Mouse (Mus musculus): ENCODE results near the gene Sgms1. TPM values are rescaled to one million over a fixed set of nuclear protein-coding genes. Genes with fewer than 3 reads are reported as not detected.

The Sgms1 gene
- polyA plus RNA-seq, 1 experiment from 2014 or later = 13.8 TPM

GRCm38 (mm10) chr19:32227175-32227574 is 162.3 kb downstream of the Sgms1 start:
- Histone ChIP-seq H3K4me1 (ENCODE audit: control insufficient read depth, insufficient read depth, low read length) (no peaks in the 10 kb centered on the region), H3K4me3 (replicated peaks; ENCODE audit: low read depth, low read length) (no peak overlapping the region), H3K9ac (replicated peaks; ENCODE audit: low read length) (no peak overlapping the region), H3K36me3 (ENCODE audit: control insufficient read depth, insufficient read depth, low read length) (no peaks in the 10 kb centered on the region), H3K4me2 (ENCODE audit: low read length) (no peak overlapping the region), H3K27me3 (ENCODE audit: control insufficient read depth, insufficient read depth, low read length) (no peaks in the 10 kb centered on the region), H3K9me3 (ENCODE audit: control insufficient read depth, low read length) (no peaks in the 10 kb centered on the region), H3K27ac (replicated peaks; ENCODE audit: low read depth, low read length) (no peak overlapping the region)
- WGBS = 85% methylated on average over 2 of the region's 2 CpGs
- DNase-seq (no peak), ATAC-seq (ENCODE audit: low FRiP score, low TSS enrichment) (no peak)

GRCm38 (mm10) chr19:32225097-32225490 is 164.4 kb downstream of the Sgms1 start:
- H3K4me2 ChIP-seq (ENCODE audit: low read length) = no peak overlapping the region
- H3K36me3 ChIP-seq (ENCODE audit: control insufficient read depth, insufficient read depth, low read length) = no peaks in the 10 kb centered on the region
- WGBS = 63% methylated on average over 9 of the region's 9 CpGs
- 0 out of 2 replicates have a peak, but pooled peaks cover 2% of the 10 kb centered on the region for H3K4me1 ChIP-seq (ENCODE audit: control insufficient read depth, insufficient read depth, low read length)
- ATAC-seq (ENCODE audit: low FRiP score, low TSS enrichment) = no peak
- no peak overlapping the region for H3K27ac ChIP-seq (replicated peaks; ENCODE audit: low read depth, low read length)
- H3K4me3 ChIP-seq (replicated peaks; ENCODE audit: low read depth, low read length) = no peak overlapping the region
- H3K27me3 ChIP-seq (ENCODE audit: control insufficient read depth, insufficient read depth, low read length) = no peaks in the 10 kb centered on the region
- DNase-seq = no peak
- no peak overlapping the region for H3K9ac ChIP-seq (replicated peaks; ENCODE audit: low read length)
- no peaks in the 10 kb centered on the region for H3K9me3 ChIP-seq (ENCODE audit: control insufficient read depth, low read length)

GRCm38 (mm10) chr19:32224318-32225096 is 165.0 kb downstream of the Sgms1 start:
- DNase-seq (no peak), ATAC-seq (ENCODE audit: low FRiP score, low TSS enrichment) (no peak)
- Histone ChIP-seq H3K36me3 (ENCODE audit: control insufficient read depth, insufficient read depth, low read length) (no peaks in the 10 kb centered on the region), H3K4me3 (replicated peaks; ENCODE audit: low read depth, low read length) (no peak overlapping the region), H3K4me1 (ENCODE audit: control insufficient read depth, insufficient read depth, low read length) (0 out of 2 replicates have a peak, but pooled peaks cover 2% of the 10 kb centered on the region), H3K27ac (replicated peaks; ENCODE audit: low read depth, low read length) (no peak overlapping the region), H3K9ac (replicated peaks; ENCODE audit: low read length) (no peak overlapping the region), H3K4me2 (ENCODE audit: low read length) (no peak overlapping the region), H3K27me3 (ENCODE audit: control insufficient read depth, insufficient read depth, low read length) (no peaks in the 10 kb centered on the region), H3K9me3 (ENCODE audit: control insufficient read depth, low read length) (no peaks in the 10 kb centered on the region)
- 76% methylated on average over 2 of the region's 2 CpGs for WGBS

GRCm38 (mm10) chr19:32223751-32224174 is 165.8 kb downstream of the Sgms1 start:
- WGBS = 66% methylated on average over 3 of the region's 3 CpGs
- DNase-seq = no peak
- Histone ChIP-seq H3K9ac (replicated peaks; ENCODE audit: low read length) (no peak overlapping the region), H3K9me3 (ENCODE audit: control insufficient read depth, low read length) (no peaks in the 10 kb centered on the region), H3K4me2 (ENCODE audit: low read length) (no peak overlapping the region), H3K4me3 (replicated peaks; ENCODE audit: low read depth, low read length) (no peak overlapping the region), H3K36me3 (ENCODE audit: control insufficient read depth, insufficient read depth, low read length) (no peaks in the 10 kb centered on the region), H3K4me1 (ENCODE audit: control insufficient read depth, insufficient read depth, low read length) (0 out of 2 replicates have a peak, but pooled peaks cover 2% of the 10 kb centered on the region), H3K27ac (replicated peaks; ENCODE audit: low read depth, low read length) (no peak overlapping the region), H3K27me3 (ENCODE audit: control insufficient read depth, insufficient read depth, low read length) (no peaks in the 10 kb centered on the region)
- no peak for ATAC-seq (ENCODE audit: low FRiP score, low TSS enrichment)

GRCm38 (mm10) chr19:32222083-32222482 is 167.4 kb downstream of the Sgms1 start:
- no peaks in the 10 kb centered on the region for H3K36me3 ChIP-seq (ENCODE audit: control insufficient read depth, insufficient read depth, low read length)
- WGBS = 94% methylated on average over 11 of the region's 11 CpGs
- no peak overlapping the region for H3K27ac ChIP-seq (replicated peaks; ENCODE audit: low read depth, low read length)
- no peaks in the 10 kb centered on the region for H3K9me3 ChIP-seq (ENCODE audit: control insufficient read depth, low read length)
- no peak overlapping the region for H3K4me3 ChIP-seq (replicated peaks; ENCODE audit: low read depth, low read length)
- no peak for DNase-seq
- ATAC-seq (ENCODE audit: low FRiP score, low TSS enrichment) = no peak
- H3K27me3 ChIP-seq (ENCODE audit: control insufficient read depth, insufficient read depth, low read length) = no peaks in the 10 kb centered on the region
- H3K4me1 ChIP-seq (ENCODE audit: control insufficient read depth, insufficient read depth, low read length) = 0 out of 2 replicates have a peak, but pooled peaks cover 2% of the 10 kb centered on the region
- no peak overlapping the region for H3K4me2 ChIP-seq (ENCODE audit: low read length)
- H3K9ac ChIP-seq (replicated peaks; ENCODE audit: low read length) = no peak overlapping the region

GRCm38 (mm10) chr19:32220991-32221390 is 168.5 kb downstream of the Sgms1 start:
- Histone ChIP-seq H3K4me1 (ENCODE audit: control insufficient read depth, insufficient read depth, low read length) (0 out of 2 replicates have a peak, but pooled peaks cover 2% of the 10 kb centered on the region), H3K36me3 (ENCODE audit: control insufficient read depth, insufficient read depth, low read length) (no peaks in the 10 kb centered on the region), H3K4me2 (ENCODE audit: low read length) (no peak overlapping the region), H3K4me3 (replicated peaks; ENCODE audit: low read depth, low read length) (no peak overlapping the region), H3K27me3 (ENCODE audit: control insufficient read depth, insufficient read depth, low read length) (no peaks in the 10 kb centered on the region), H3K9ac (replicated peaks; ENCODE audit: low read length) (no peak overlapping the region), H3K9me3 (ENCODE audit: control insufficient read depth, low read length) (no peaks in the 10 kb centered on the region), H3K27ac (replicated peaks; ENCODE audit: low read depth, low read length) (no peak overlapping the region)
- WGBS = 42% methylated on average over 2 of the region's 2 CpGs
- no peak for DNase-seq
- ATAC-seq (ENCODE audit: low FRiP score, low TSS enrichment) = no peak

- Histone ChIP-seq H3K27me3 (ENCODE audit: control insufficient read depth, insufficient read depth, low read length) (no peaks in the 10 kb centered on the region), H3K36me3 (ENCODE audit: control insufficient read depth, insufficient read depth, low read length) (no peaks in the 10 kb centered on the region), H3K4me1 (ENCODE audit: control insufficient read depth, insufficient read depth, low read length) (0 out of 2 replicates have a peak, but pooled peaks cover 2% of the 10 kb centered on the region), H3K9me3 (ENCODE audit: control insufficient read depth, low read length) (no peaks in the 10 kb centered on the region), H3K4me2 (ENCODE audit: low read length) (no peak overlapping the region), H3K9ac (replicated peaks; ENCODE audit: low read length) (no peak overlapping the region), H3K4me3 (replicated peaks; ENCODE audit: low read depth, low read length) (no peak overlapping the region), H3K27ac (replicated peaks; ENCODE audit: low read depth, low read length) (no peak overlapping the region)
- WGBS = 95% methylated on average over 2 of the region's 2 CpGs
- DNase-seq (no peak), ATAC-seq (ENCODE audit: low FRiP score, low TSS enrichment) (no peak)
These were observed 172.8 kb downstream of the Sgms1 start for GRCm38 (mm10) chr19:32216710-32217109.

- Histone ChIP-seq H3K36me3 (ENCODE audit: control insufficient read depth, insufficient read depth, low read length) (no peaks in the 10 kb centered on the region), H3K9ac (replicated peaks; ENCODE audit: low read length) (no peak overlapping the region), H3K4me2 (ENCODE audit: low read length) (no peak overlapping the region), H3K27ac (replicated peaks; ENCODE audit: low read depth, low read length) (no peak overlapping the region), H3K27me3 (ENCODE audit: control insufficient read depth, insufficient read depth, low read length) (no peaks in the 10 kb centered on the region), H3K4me1 (ENCODE audit: control insufficient read depth, insufficient read depth, low read length) (peaks cover 7% of the 10 kb centered on the region; the same call in 1 of the 2 replicates), H3K4me3 (replicated peaks; ENCODE audit: low read depth, low read length) (no peak overlapping the region), H3K9me3 (ENCODE audit: control insufficient read depth, low read length) (no peaks in the 10 kb centered on the region)
- ATAC-seq (ENCODE audit: low FRiP score, low TSS enrichment) (no peak), DNase-seq (no peak)
- WGBS = 87% methylated on average over 12 of the region's 12 CpGs
These were observed 174.4 kb downstream of the Sgms1 start for GRCm38 (mm10) chr19:32214905-32215806.

All from midbrain, embryonic 14.5 days (tissue).